Mouse (Mus musculus) CH12.LX (cell line): Measurements from ENCODE around the gene Ano1. TPM values are rescaled to one million over a fixed set of nuclear protein-coding genes. Genes with fewer than 3 reads are reported as not detected.

Experiments used
- DNase-seq: peaks from one replicate; pipeline ENCODE4 v3.0.0-alpha.2; 2013; ENCODE audit errors: extremely low read depth
- H3K27ac ChIP-seq: 2 replicates; pipeline ENCODE4 v1.5.1; 2012; ENCODE audit warnings: low read depth, mild to moderate bottlenecking, control low read depth, moderate library complexity; ENCODE audit not compliant: insufficient read depth
- H3K27me3 ChIP-seq: replicated peaks from 2 replicates; pipeline ENCODE3; 2012; ENCODE audit warnings: inconsistent platforms
- H3K36me3 ChIP-seq, 2 experiments: replicated peaks in 1 of 2; 2 replicates each; pipeline versions ENCODE3 to v1.6.1; 2012; ENCODE audit warnings: inconsistent platforms in 1 of 2, low read length in 1 of 2, mild to moderate bottlenecking in 1 of 2, mixed read lengths in 1 of 2, moderate library complexity in 1 of 2; ENCODE audit not compliant: control insufficient read depth in 1 of 2, insufficient read depth in 1 of 2
- H3K4me1 ChIP-seq, 2 experiments: 2 replicates each; pipeline ENCODE4 v1.6.1; 2012; ENCODE audit warnings: inconsistent platforms in 1 of 2, moderate library complexity in 1 of 2; ENCODE audit not compliant: insufficient read depth in 2 of 2, control insufficient read depth in 1 of 2
- H3K4me2 ChIP-seq: 2 replicates; pipeline ENCODE4 v1.6.1; 2012; ENCODE audit warnings: low read depth, mild to moderate bottlenecking, control low read depth; ENCODE audit not compliant: poor library complexity, insufficient read depth, severe bottlenecking
- H3K4me3 ChIP-seq, 3 experiments: fragments of 150-350 bp in 1 of 3; sonication (generic) in 1 of 3; replicated peaks in 1 of 3; 2 replicates each; pipeline versions ENCODE3 to v1.5.1; 2011 to 2012; ENCODE audit warnings: low read depth in 2 of 3, low read length in 2 of 3, mild to moderate bottlenecking in 2 of 3, moderate library complexity in 2 of 3, control low read depth in 1 of 3, improper control_type of control experiment in 1 of 3, inconsistent platforms in 1 of 3, mixed read lengths in 1 of 3; ENCODE audit not compliant: poor library complexity in 1 of 3
- H3K79me2 ChIP-seq: replicated peaks from 2 replicates; pipeline ENCODE4 v1.6.1; 2012; ENCODE audit warnings: mild to moderate bottlenecking, moderate library complexity; ENCODE audit not compliant: control insufficient read depth, poor library complexity, insufficient read depth, severe bottlenecking; ENCODE audit errors: extremely low read depth
- H3K9ac ChIP-seq: 2 replicates; pipeline ENCODE4 v1.6.1; 2012; ENCODE audit warnings: low read depth, mild to moderate bottlenecking, control low read depth, moderate library complexity; ENCODE audit not compliant: insufficient read depth
- H3K9me3 ChIP-seq: replicated peaks from 2 replicates; pipeline ENCODE3; 2012; ENCODE audit warnings: low read length, inconsistent platforms, mixed read lengths
- BHLHE40 ChIP-seq: IDR thresholded peaks from 2 replicates; pipeline ENCODE4 v1.6.1; 2011; ENCODE audit warnings: mild to moderate bottlenecking, low read depth, low read length, improper control_type of control experiment
- ELF1 ChIP-seq: IDR thresholded peaks from 2 replicates; pipeline ENCODE4 v1.6.1; 2014; ENCODE audit warnings: low read depth, mild to moderate bottlenecking, inconsistent platforms, low read length, improper control_type of control experiment
- EP300 ChIP-seq: IDR thresholded peaks from 2 replicates; pipeline ENCODE4 v1.6.1; 2011; ENCODE audit warnings: low read length, improper control_type of control experiment
- ETS1 ChIP-seq: conservative IDR thresholded peaks from 2 replicates; pipeline ENCODE4 v1.6.1; 2012; ENCODE audit warnings: low read depth, mild to moderate bottlenecking, inconsistent platforms, low read length, improper control_type of control experiment, moderate library complexity
- HCFC1 ChIP-seq: IDR thresholded peaks from 2 replicates; pipeline ENCODE4 v1.6.1; 2012; ENCODE audit warnings: low read depth, mild to moderate bottlenecking, inconsistent platforms, low read length, improper control_type of control experiment
- IRF4 ChIP-seq: IDR thresholded peaks from 2 replicates; pipeline ENCODE4 v1.6.1; 2014; ENCODE audit warnings: low read depth, mild to moderate bottlenecking, inconsistent platforms, low read length, improper control_type of control experiment
- JUN ChIP-seq: IDR thresholded peaks from 2 replicates; pipeline ENCODE4 v1.6.1; 2011; ENCODE audit warnings: low read depth, mild to moderate bottlenecking, low read length, improper control_type of control experiment, moderate library complexity; ENCODE audit not compliant: insufficient read depth
- JUND ChIP-seq: conservative IDR thresholded peaks from 2 replicates; pipeline ENCODE4 v1.6.1; 2011; ENCODE audit warnings: low read depth, low read length, improper control_type of control experiment
- MAX ChIP-seq: IDR thresholded peaks from 2 replicates; pipeline ENCODE4 v1.6.1; 2011; ENCODE audit warnings: low read length, improper control_type of control experiment
- MEF2A ChIP-seq: IDR thresholded peaks from 2 replicates; pipeline ENCODE4 v1.6.1; 2014; ENCODE audit warnings: low read depth, mild to moderate bottlenecking, inconsistent platforms, low read length, improper control_type of control experiment, borderline replicate concordance
- NELFE ChIP-seq: IDR thresholded peaks from 2 replicates; pipeline ENCODE4 v1.6.1; 2011; ENCODE audit warnings: low read depth, low read length, improper control_type of control experiment
- PAX5 ChIP-seq: IDR thresholded peaks from 2 replicates; pipeline ENCODE4 v1.6.1; 2012; ENCODE audit warnings: low read length, inconsistent platforms, mixed read lengths
- POLR2A ChIP-seq: IDR thresholded peaks from 2 replicates; pipeline ENCODE4 v1.6.1; 2011; ENCODE audit warnings: low read depth, mild to moderate bottlenecking, improper control_type of control experiment, low read length
- POLR2AphosphoS2 ChIP-seq: IDR thresholded peaks from 2 replicates; pipeline ENCODE4 v1.6.1; 2011; ENCODE audit warnings: low read depth, low read length, improper control_type of control experiment
- RAD21 ChIP-seq: IDR thresholded peaks from 2 replicates; pipeline ENCODE4 v1.6.1; 2011; ENCODE audit warnings: low read depth, mild to moderate bottlenecking, low read length, improper control_type of control experiment, moderate library complexity
- SIN3A ChIP-seq: IDR thresholded peaks from 2 replicates; pipeline ENCODE4 v1.6.1; 2012; ENCODE audit warnings: low read length, improper control_type of control experiment, inconsistent platforms
- SMC3 ChIP-seq: IDR thresholded peaks from 2 replicates; pipeline ENCODE4 v1.6.1; 2011; ENCODE audit warnings: low read depth, low read length, improper control_type of control experiment
- TBP ChIP-seq: conservative IDR thresholded peaks from 2 replicates; pipeline ENCODE4 v1.6.1; 2011; ENCODE audit warnings: low read depth, low read length, improper control_type of control experiment
- UBTF ChIP-seq: IDR thresholded peaks from 2 replicates; pipeline ENCODE4 v1.6.1; 2012; ENCODE audit warnings: low read depth, mild to moderate bottlenecking, inconsistent platforms, low read length, improper control_type of control experiment, moderate library complexity
- USF1 ChIP-seq: IDR thresholded peaks from 2 replicates; pipeline ENCODE4 v1.6.1; 2014; ENCODE audit warnings: low read depth, mild to moderate bottlenecking, inconsistent platforms, low read length, improper control_type of control experiment
- USF2 ChIP-seq: conservative IDR thresholded peaks from 2 replicates; pipeline ENCODE4 v1.6.1; 2011; ENCODE audit warnings: low read depth, low read length, improper control_type of control experiment
- ZMIZ1 ChIP-seq: IDR thresholded peaks from 2 replicates; pipeline ENCODE4 v1.6.1; 2012; ENCODE audit warnings: low read depth, mild to moderate bottlenecking, inconsistent platforms, low read length, improper control_type of control experiment
- ZNF384 ChIP-seq: IDR thresholded peaks from 2 replicates; pipeline ENCODE4 v1.6.1; 2012; ENCODE audit warnings: low read depth, low read length, improper control_type of control experiment, inconsistent platforms
- dilution Hi-C: fragments of 300-500 bp; cut with MboI; formaldehyde crosslinking; loops from 2 replicates; pipeline ENCODE4 v1.14.3; 2020; ENCODE audit warnings: low sequenced_read_pairs; ENCODE audit not compliant: extremely low pct_unique_long_range_greater_than_20kb, extremely low pct_ligation_motif_present
- in situ Hi-C: fragments of 300-500 bp; cut with MboI; formaldehyde crosslinking; loops from 3 replicates; pipeline ENCODE4 v1.14.3; 2019; ENCODE audit warnings: low sequenced_read_pairs, low pct_ligation_motif_present, low pct_unique_long_range_greater_than_20kb, mixed read lengths
- polyA plus RNA-seq: library from polyadenylated mRNA; unstranded; fragments of >175 nt; gene quantifications from 2 replicates; pipeline ENCODE4 v1.2.1, GENCODE M21; 2012; ENCODE audit warnings: low read depth; ENCODE audit not compliant: insufficient read length
- total RNA-seq, 2 experiments: library from RNA; depleted of rRNA; stranded (reverse); fragments of 300-350 nt in 1 of 2; fragments of >200 nt in 1 of 2; gene quantifications; 2 replicates each; pipeline ENCODE4 v1.2.3; 2012 to 2014

Ano1 gene
- total and polyA plus RNA-seq, 3 experiments, result not detected

DNA sequence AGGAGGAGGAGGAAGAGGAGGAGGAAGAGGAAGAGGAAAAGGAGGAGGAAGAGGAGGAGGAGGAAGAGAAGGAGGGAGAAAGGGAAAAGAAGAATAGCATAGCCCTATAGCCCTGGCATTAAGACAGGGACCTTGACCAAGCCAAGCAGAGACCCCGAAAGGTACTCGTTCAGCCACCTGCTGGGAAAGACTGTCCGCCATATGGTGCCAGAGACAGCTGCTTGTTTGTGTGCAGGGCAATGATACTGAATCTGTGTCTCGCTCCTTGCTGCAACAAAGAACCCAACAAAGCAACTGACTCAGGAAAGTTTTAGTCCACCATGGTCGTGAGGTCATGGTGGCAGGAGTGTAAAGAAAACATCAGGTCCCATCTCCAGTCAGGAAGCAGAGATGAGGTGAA is 34.0 kb downstream of the Ano1 start:
- dilution Hi-C loops, result no loop called here
- DNase-seq, result no peak
- H3K27ac ChIP-seq, result no peak overlapping the region
- TF ChIP-seq EP300 (no peak), MEF2A (no peak), BHLHE40 (no peak), POLR2A (no peak), UBTF (no peak), PAX5 (no peak), ZMIZ1 (no peak), TBP (no peak), POLR2AphosphoS2 (no peak), USF1 (no peak), IRF4 (no peak), ELF1 (no peak), SIN3A (no peak), JUN (no peak), ETS1 (no peak), MAX (no peak), NELFE (no peak), RAD21 (no peak), ZNF384 (no peak), JUND (no peak)
- no peak overlapping the region for H3K9ac ChIP-seq
- in situ Hi-C loops, result no loop called here
- no peak overlapping the region for H3K4me2 ChIP-seq
- H3K79me2 ChIP-seq, result no peaks in the 10 kb centered on the region
- no peak overlapping the region for H3K4me3 ChIP-seq
- no peaks in the 10 kb centered on the region for H3K9me3 ChIP-seq
- no peaks in the 10 kb centered on the region for H3K4me1 ChIP-seq
- no peaks in the 10 kb centered on the region for H3K36me3 ChIP-seq
- peaks cover 89% of the 10 kb centered on the region for H3K27me3 ChIP-seq

GRCm38 (mm10) chr7:144697870-144698269 is 53.9 kb downstream of the Ano1 start:
- Histone ChIP-seq H3K9me3 (peaks cover 12% of the 10 kb centered on the region), H3K79me2 (no peaks in the 10 kb centered on the region), H3K27ac (no peak overlapping the region), H3K4me1 (no peaks in the 10 kb centered on the region)
- dilution Hi-C loops, result no loop called here
- DNase-seq, result no peak
- TF ChIP-seq USF2 (no peak), HCFC1 (no peak), JUND (no peak), SMC3 (no peak), PAX5 (no peak)
- TF ChIP-seq, all 38 proteins: peak for 0
- H3K4me2 ChIP-seq, result no peak overlapping the region
- in situ Hi-C loops, result no loop called here
- peaks cover 73% of the 10 kb centered on the region for H3K27me3 ChIP-seq
- H3K9ac ChIP-seq, result no peak overlapping the region
- H3K36me3 ChIP-seq, result no peaks in the 10 kb centered on the region
- no peak overlapping the region for H3K4me3 ChIP-seq
